Mouse (Mus musculus) heart, embryonic 11.5 days (tissue): ENCODE measurements around the gene Ebf4. TPM values are rescaled to one million over a fixed set of nuclear protein-coding genes. Genes with fewer than 3 reads are reported as not detected.

Experiments
- polyA plus RNA-seq: library from polyadenylated mRNA; unstranded; fragments of >200 nt; fragmentation: Nextera tagmentation; extraction: Ambion mirVana; gene quantifications from 2 replicates; pipeline ENCODE4 v1.2.1, GENCODE M21; 2014

The Ebf4 gene
- polyA plus RNA-seq, 1 experiment from 2014 or later: 1.1 TPM

Other genes with a start within 250 kb of the Ebf4 start
- not detected in 2 replicates for gene Tgm6, start 182.8 kb upstream of the Ebf4 start, polyA plus RNA-seq
- gene Snrpb, start 115.8 kb upstream of the Ebf4 start, polyA plus RNA-seq: 455 and 479 TPM in 2 replicates
- gene Tmc2, start 100.0 kb upstream of the Ebf4 start, polyA plus RNA-seq: not detected in 2 replicates
- 181 and 200 TPM in 2 replicates for gene Nop56, start 20.7 kb upstream of the Ebf4 start, polyA plus RNA-seq
- 234 and 249 TPM in 2 replicates for gene Idh3b, start 10.6 kb upstream of the Ebf4 start, polyA plus RNA-seq
- 27.0 and 31.2 TPM in 2 replicates for gene Cpxm1, start 102.4 kb downstream of the Ebf4 start, polyA plus RNA-seq
- gene Gm28372, start 110.1 kb downstream of the Ebf4 start, polyA plus RNA-seq: not detected in 2 replicates
- not detected in 2 replicates for gene 1700020A23Rik, start 110.1 kb downstream of the Ebf4 start, polyA plus RNA-seq
- not detected in 2 replicates for gene Tmem239, start 111.3 kb downstream of the Ebf4 start, polyA plus RNA-seq
- 45.1 and 52.0 TPM in 2 replicates for gene Vps16, start 129.2 kb downstream of the Ebf4 start, polyA plus RNA-seq
- 7.4 and 7.9 TPM in 2 replicates for gene Pced1a, start 129.5 kb downstream of the Ebf4 start, polyA plus RNA-seq
- 72.9 and 79.7 TPM in 2 replicates for gene Ptpra, start 155.1 kb downstream of the Ebf4 start, polyA plus RNA-seq